Comparison of ENCODE assay signal across 8 mouse cellular contexts in genomic region chr1:190929010-190929695, GRCm38 (mm10). TPM values are rescaled to one million over a fixed set of nuclear protein-coding genes. Genes with fewer than 3 reads are reported as not detected.
DNase-seq lines count a peak whose midpoint lies in the region; ATAC-seq and TF ChIP-seq lines count a peak whose summit lies in the region.

No protein-coding gene starts in this region.

- 4% methylated on average over 26 of the region's 27 CpGs for WGBS in embryonic facial prominence, embryonic 15.5 days
- WGBS in heart, postnatal 0 days: 3% methylated on average over 27 of the region's 27 CpGs

- H3K36me3 ChIP-seq in embryonic facial prominence, embryonic 15.5 days: peaks cover 6% of the 10 kb centered on the region; the same call in 1 of the 2 replicates
- peaks cover 13% of the 10 kb centered on the region for H3K36me3 ChIP-seq in heart, postnatal 0 days (replicated peaks; ENCODE audit: control insufficient read depth, insufficient read depth, low read length)

- no peaks in the 10 kb centered on the region for H3K27me3 ChIP-seq in embryonic facial prominence, embryonic 15.5 days
- no peaks in the 10 kb centered on the region for H3K27me3 ChIP-seq in heart, postnatal 0 days (ENCODE audit: control insufficient read depth, insufficient read depth, low read length)

- H3K4me2 ChIP-seq in embryonic facial prominence, embryonic 15.5 days (replicated peaks): peak overlapping the region; percentile 50
- H3K4me2 ChIP-seq in heart, postnatal 0 days (ENCODE audit: low read depth, low read length): peak overlapping the region; percentile 76

- DNase-seq in left cerebral cortex, adult 2 months (ENCODE audit: extremely low spot score in 1 of 2, low spot score in 2 of 2): peak in 1 of 2 experiments; percentile 53
- no peak for DNase-seq in left cerebral cortex, postnatal 10 days (ENCODE audit: extremely low spot score in 1 of 2, low spot score in 2 of 2)
- DNase-seq in adrenal gland, postnatal 14 days: peak; percentile 70
- DNase-seq in heart, postnatal 0 days (ENCODE audit: low spot score): peak; percentile 66
- DNase-seq in kidney, postnatal 36 days: peak; percentile 68 to 73
- DNase-seq in lung, postnatal 25 days (ENCODE audit: low spot score): peak; percentile 43
- DNase-seq in right cerebral cortex, postnatal 25 days: peak; percentile 49

- peaks cover 13% of the 10 kb centered on the region for H3K4me1 ChIP-seq in embryonic facial prominence, embryonic 15.5 days
- peaks cover 14% of the 10 kb centered on the region for H3K4me1 ChIP-seq in heart, postnatal 0 days (ENCODE audit: control insufficient read depth, insufficient read depth)

- H3K9ac ChIP-seq in embryonic facial prominence, embryonic 15.5 days: peak overlapping the region; percentile 78
- peak overlapping the region; percentile 86 for H3K9ac ChIP-seq in heart, postnatal 0 days (replicated peaks; ENCODE audit: low read depth, low read length)

- H3K4me3 ChIP-seq in left cerebral cortex, adult 2 months: peak overlapping the region; percentile 90
- H3K4me3 ChIP-seq in embryonic facial prominence, embryonic 15.5 days (replicated peaks): peak overlapping the region; percentile 79
- peak overlapping the region; percentile 75 for H3K4me3 ChIP-seq in heart, postnatal 0 days (ENCODE audit: low read depth, low read length)

- no peaks in the 10 kb centered on the region for H3K9me3 ChIP-seq in embryonic facial prominence, embryonic 15.5 days (replicated peaks)
- H3K9me3 ChIP-seq in heart, postnatal 0 days (replicated peaks; ENCODE audit: control insufficient read depth, low read length): no peaks in the 10 kb centered on the region

- TF ChIP-seq EP300 in heart, postnatal 0 days (IDR thresholded peaks at IDR 0.05; ENCODE audit: low read depth): no peak

- ATAC-seq in embryonic facial prominence, embryonic 15.5 days (ENCODE audit: insufficient number of reproducible peaks, low FRiP score, low TSS enrichment, low read depth): peak; percentile 65
- peak; percentile 29 for ATAC-seq in heart, postnatal 0 days (ENCODE audit: insufficient read depth, low read depth)

- peak overlapping the region; percentile 93 for H3K27ac ChIP-seq in left cerebral cortex, adult 2 months
- peak overlapping the region; percentile 99 for H3K27ac ChIP-seq in embryonic facial prominence, embryonic 15.5 days (replicated peaks)
- H3K27ac ChIP-seq in heart, postnatal 0 days (ENCODE audit: low read depth): peak overlapping the region; percentile 98

- intact Hi-C loops in left cerebral cortex, adult 2 months (cut with DNase I): no loop called here
- intact Hi-C loops in left cerebral cortex, postnatal 10 days (cut with DNase I): no loop called here

- no peak for TF ChIP-seq CTCF in left cerebral cortex, adult 2 months (IDR thresholded peaks at IDR 0.05)
- no peak for TF ChIP-seq CTCF in heart, postnatal 0 days (IDR thresholded peaks at IDR 0.05; ENCODE audit: low read depth)

RNA-seq across cellular contexts. Expression of gene Angel2, which starts 4.2 kb away (rescaled TPM):
- total RNA-seq in left cerebral cortex, adult 2 months (2021): 10 to 100 TPM; 56.2 to 57.5 TPM
- total RNA-seq in left cerebral cortex, postnatal 10 days (2021): 10 to 100 TPM; 60.9 to 63.8 TPM
- 46.6 and 46.7 TPM in 2 replicates for total RNA-seq in adrenal gland, postnatal 14 days (2021)
- polyA plus RNA-seq in embryonic facial prominence, embryonic 15.5 days (2015; fragmentation: Nextera tagmentation; extraction: Ambion mirVana): 40.3 and 45.7 TPM in 2 replicates
- 17.4 and 23.8 TPM in 2 replicates for total RNA-seq in heart, postnatal 0 days (2014; rRNA removed; ENCODE audit: low replicate concordance)
- 25.1 and 26.0 TPM in 2 replicates for polyA plus RNA-seq in heart, postnatal 0 days (2015; fragmentation: Nextera tagmentation; extraction: Ambion mirVana)

RNA-seq across cellular contexts. Expression of gene Rps6kc1, which starts 17.6 kb away (rescaled TPM):
- total RNA-seq in left cerebral cortex, adult 2 months (2021): 100 to 1,000 TPM; 111 to 117 TPM
- 10 to 100 TPM; 68.2 to 72.6 TPM for total RNA-seq in left cerebral cortex, postnatal 10 days (2021)
- 23.8 and 27.9 TPM in 2 replicates for total RNA-seq in adrenal gland, postnatal 14 days (2021)
- 15.2 and 16.2 TPM in 2 replicates for polyA plus RNA-seq in embryonic facial prominence, embryonic 15.5 days (2015; fragmentation: Nextera tagmentation; extraction: Ambion mirVana)
- total RNA-seq in heart, postnatal 0 days (2014; rRNA removed; ENCODE audit: low replicate concordance): 9.7 and 17.5 TPM in 2 replicates
- 6.7 and 7.3 TPM in 2 replicates for polyA plus RNA-seq in heart, postnatal 0 days (2015; fragmentation: Nextera tagmentation; extraction: Ambion mirVana)

RNA-seq across cellular contexts. Expression of gene Vash2, which starts 49.9 kb away (rescaled TPM):
- total RNA-seq in left cerebral cortex, adult 2 months (2021): 1 to 10 TPM; 2.6 to 2.7 TPM
- 10 to 100 TPM in 1 of 2 experiments, 1 to 10 TPM in 1; 9.9 to 11.9 TPM for total RNA-seq in left cerebral cortex, postnatal 10 days (2021)
- total RNA-seq in adrenal gland, postnatal 14 days (2021): 0.48 and 1.2 TPM in 2 replicates
- polyA plus RNA-seq in embryonic facial prominence, embryonic 15.5 days (2015; fragmentation: Nextera tagmentation; extraction: Ambion mirVana): 45.3 and 49.0 TPM in 2 replicates
- 21.9 and 39.5 TPM in 2 replicates for total RNA-seq in heart, postnatal 0 days (2014; rRNA removed; ENCODE audit: low replicate concordance)
- 18.9 and 23.5 TPM in 2 replicates for polyA plus RNA-seq in heart, postnatal 0 days (2015; fragmentation: Nextera tagmentation; extraction: Ambion mirVana)

Comparison
In these comparisons a context has a peak if more than half of its experiments do, and no peak if none do; other contexts are left out.
1. DNase-seq: peak in adrenal gland, postnatal 14 days (single experiment), heart, postnatal 0 days (single experiment), kidney, postnatal 36 days (2 of 2), lung, postnatal 25 days (single experiment) and right cerebral cortex, postnatal 25 days (single experiment); none in left cerebral cortex, postnatal 10 days (0 of 2).
2. Peak in every context shown above with its lines, with median percentiles within 50 percentile points of each other: H3K27ac ChIP-seq and H3K4me3 ChIP-seq.